Mouse (Mus musculus): ENCODE data around the gene Olfr730. TPM values are rescaled to one million over a fixed set of nuclear protein-coding genes. Genes with fewer than 3 reads are reported as not detected.

Gene Olfr730
- not detected in 2 replicates for polyA plus RNA-seq (2014; fragmentation: Nextera tagmentation; extraction: Ambion mirVana)

DNA sequence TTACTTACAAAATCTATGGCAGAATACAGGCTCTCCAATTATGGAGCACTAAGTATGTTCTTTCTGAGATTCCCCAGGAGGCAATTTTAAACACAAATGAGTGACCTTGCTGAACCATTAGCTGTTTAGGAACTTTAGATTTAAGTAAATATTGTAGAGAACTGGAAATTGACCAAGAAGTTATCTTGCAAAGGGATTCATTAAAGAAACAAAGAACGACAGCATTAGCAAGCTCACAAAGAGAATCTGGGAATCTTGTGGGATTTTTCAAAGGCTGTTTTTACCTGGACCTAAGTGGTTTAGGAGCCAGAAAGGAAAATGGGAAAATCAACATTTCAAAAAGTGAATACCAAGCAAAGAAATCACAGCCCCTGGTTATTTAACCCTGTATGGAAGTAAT is at the start of gene Olfr730:
Gene Olfr730 (minus strand): TSS at position 101 of the 400 bp plus-strand sequence.
- no peaks in the 10 kb centered on the region for H3K4me1 ChIP-seq (replicated peaks; ENCODE audit: control insufficient read depth, insufficient read depth, low read length)
- no peak within 1 kb of the TSS for H3K9ac ChIP-seq (ENCODE audit: low read length)
- no peaks in the 10 kb centered on the region for H3K9me3 ChIP-seq (ENCODE audit: control insufficient read depth, low read length)
- H3K4me3 ChIP-seq (ENCODE audit: low read depth, low read length), result no peak within 1 kb of the TSS
- DNase-seq (ENCODE audit: low spot score) (no peak), ATAC-seq (replicated peaks; ENCODE audit: low FRiP score, low TSS enrichment, low read depth) (no peak)
- no peaks in the 10 kb centered on the region for H3K36me3 ChIP-seq (ENCODE audit: control insufficient read depth, insufficient read depth, low read length)
- H3K27me3 ChIP-seq (replicated peaks; ENCODE audit: control insufficient read depth, insufficient read depth, low read length), result no peaks in the 10 kb centered on the region
- no peak within 1 kb of the TSS for H3K4me2 ChIP-seq (ENCODE audit: low read length)
- WGBS, result 34% methylated on average over 1 of the region's 1 CpGs
- H3K27ac ChIP-seq (ENCODE audit: low read depth), result no peak within 1 kb of the TSS

DNA sequence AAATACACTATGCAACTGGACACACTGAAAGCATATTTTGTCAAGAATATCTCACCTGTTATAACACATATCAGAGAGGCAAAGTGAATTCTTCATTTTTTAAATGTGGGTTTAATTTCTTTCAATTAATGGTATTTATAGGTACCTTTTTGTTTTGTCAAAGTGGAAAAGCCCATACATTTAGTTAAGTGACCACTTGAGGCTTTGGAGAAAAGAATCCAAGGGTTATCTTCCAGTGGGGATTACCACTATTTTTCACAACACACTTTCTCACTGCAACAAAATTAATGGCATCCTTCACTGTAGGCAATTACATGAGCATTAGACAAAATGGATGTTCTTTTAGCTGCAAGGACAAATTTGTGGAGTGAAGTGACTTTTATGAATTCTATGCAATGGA is 35.2 kb downstream of the Olfr730 start, which contains the start of gene Olfr729:
Gene Olfr729 (minus strand): TSS at position 101 of the 400 bp plus-strand sequence.
- Histone ChIP-seq H3K4me3 (ENCODE audit: low read depth, low read length) (no peak within 1 kb of the TSS), H3K9ac (ENCODE audit: low read length) (no peak within 1 kb of the TSS), H3K36me3 (ENCODE audit: control insufficient read depth, insufficient read depth, low read length) (no peaks in the 10 kb centered on the region), H3K4me1 (replicated peaks; ENCODE audit: control insufficient read depth, insufficient read depth, low read length) (no peaks in the 10 kb centered on the region), H3K9me3 (ENCODE audit: control insufficient read depth, low read length) (no peaks in the 10 kb centered on the region), H3K27me3 (replicated peaks; ENCODE audit: control insufficient read depth, insufficient read depth, low read length) (no peaks in the 10 kb centered on the region), H3K4me2 (ENCODE audit: low read length) (no peak within 1 kb of the TSS), H3K27ac (ENCODE audit: low read depth) (no peak within 1 kb of the TSS)
- DNase-seq (ENCODE audit: low spot score), result no peak
- no peak for ATAC-seq (replicated peaks; ENCODE audit: low FRiP score, low TSS enrichment, low read depth)

GRCm38 (mm10) chr14:50142580-50142979 is 45.4 kb downstream of the Olfr730 start, which contains the start of gene Olfr728:
Olfr728 (minus strand) TSS chr14:50142680.
- H3K4me1 ChIP-seq (replicated peaks; ENCODE audit: control insufficient read depth, insufficient read depth, low read length), result no peaks in the 10 kb centered on the region
- H3K9ac ChIP-seq (ENCODE audit: low read length), result no peak within 1 kb of the TSS
- H3K9me3 ChIP-seq (ENCODE audit: control insufficient read depth, low read length), result no peaks in the 10 kb centered on the region
- WGBS, result 81% methylated on average over 5 of the region's 5 CpGs
- H3K27ac ChIP-seq (ENCODE audit: low read depth), result no peak within 1 kb of the TSS
- ATAC-seq (replicated peaks; ENCODE audit: low FRiP score, low TSS enrichment, low read depth) (no peak), DNase-seq (ENCODE audit: low spot score) (no peak)
- no peak within 1 kb of the TSS for H3K4me2 ChIP-seq (ENCODE audit: low read length)
- H3K27me3 ChIP-seq (replicated peaks; ENCODE audit: control insufficient read depth, insufficient read depth, low read length), result no peaks in the 10 kb centered on the region
- no peak within 1 kb of the TSS for H3K4me3 ChIP-seq (ENCODE audit: low read depth, low read length)
- H3K36me3 ChIP-seq (ENCODE audit: control insufficient read depth, insufficient read depth, low read length), result no peaks in the 10 kb centered on the region

Other genes with a start within 250 kb of the Olfr730 start
- gene Olfr724, start 224.9 kb downstream of the Olfr730 start, polyA plus RNA-seq (2014; fragmentation: Nextera tagmentation; extraction: Ambion mirVana), result not detected in 2 replicates
- not detected in 2 replicates for gene Olfr725, start 147.8 kb downstream of the Olfr730 start, polyA plus RNA-seq (2014; fragmentation: Nextera tagmentation; extraction: Ambion mirVana)
- not detected in 2 replicates for gene Olfr726, start 97.2 kb downstream of the Olfr730 start, polyA plus RNA-seq (2014; fragmentation: Nextera tagmentation; extraction: Ambion mirVana)
- not detected in 2 replicates for gene Olfr727, start 65.0 kb downstream of the Olfr730 start, polyA plus RNA-seq (2014; fragmentation: Nextera tagmentation; extraction: Ambion mirVana)
- gene Olfr728, start 45.5 kb downstream of the Olfr730 start, polyA plus RNA-seq (2014; fragmentation: Nextera tagmentation; extraction: Ambion mirVana), result not detected in 2 replicates
- not detected in 2 replicates for gene Olfr729, start 35.3 kb downstream of the Olfr730 start, polyA plus RNA-seq (2014; fragmentation: Nextera tagmentation; extraction: Ambion mirVana)
- not detected in 2 replicates for gene Olfr731, start 53.7 kb upstream of the Olfr730 start, polyA plus RNA-seq (2014; fragmentation: Nextera tagmentation; extraction: Ambion mirVana)
- gene Olfr732, start 96.0 kb upstream of the Olfr730 start, polyA plus RNA-seq (2014; fragmentation: Nextera tagmentation; extraction: Ambion mirVana), result not detected in 2 replicates
- gene Olfr733, start 113.3 kb upstream of the Olfr730 start, polyA plus RNA-seq (2014; fragmentation: Nextera tagmentation; extraction: Ambion mirVana), result not detected in 2 replicates
- not detected in 2 replicates for gene Olfr734, start 138.6 kb upstream of the Olfr730 start, polyA plus RNA-seq (2014; fragmentation: Nextera tagmentation; extraction: Ambion mirVana)
- gene Olfr735, start 160.7 kb upstream of the Olfr730 start, polyA plus RNA-seq (2014; fragmentation: Nextera tagmentation; extraction: Ambion mirVana), result not detected in 2 replicates
- not detected in 2 replicates for gene Tlr11, start 169.7 kb upstream of the Olfr730 start, polyA plus RNA-seq (2014; fragmentation: Nextera tagmentation; extraction: Ambion mirVana)
- not detected in 2 replicates for gene Olfr736, start 193.0 kb upstream of the Olfr730 start, polyA plus RNA-seq (2014; fragmentation: Nextera tagmentation; extraction: Ambion mirVana)
- not detected in 2 replicates for gene Olfr738, start 219.4 kb upstream of the Olfr730 start, polyA plus RNA-seq (2014; fragmentation: Nextera tagmentation; extraction: Ambion mirVana)
- not detected in 2 replicates for gene Olfr739, start 230.4 kb upstream of the Olfr730 start, polyA plus RNA-seq (2014; fragmentation: Nextera tagmentation; extraction: Ambion mirVana)

Measured in intestine, embryonic 14.5 days (tissue).